Mouse (Mus musculus) heart, adult 18-20 months (tissue): Measurements from ENCODE around the gene Psmb10. TPM values are rescaled to one million over a fixed set of nuclear protein-coding genes. Genes with fewer than 3 reads are reported as not detected.

Source experiments
- DNase-seq, 2 experiments: peaks; one replicate each; pipeline ENCODE4 v3.0.0; 2021 to 2022; ENCODE audit warnings: mixed read lengths in 1 of 2
- total RNA-seq, 2 experiments: library from RNA; stranded (reverse); gene quantifications; 2 replicates each; pipeline ENCODE4 v1.2.3; 2021

Psmb10 gene
- total RNA-seq, 2 experiments from 2014 or later, result 72.5 to 92.1 TPM

DNA sequence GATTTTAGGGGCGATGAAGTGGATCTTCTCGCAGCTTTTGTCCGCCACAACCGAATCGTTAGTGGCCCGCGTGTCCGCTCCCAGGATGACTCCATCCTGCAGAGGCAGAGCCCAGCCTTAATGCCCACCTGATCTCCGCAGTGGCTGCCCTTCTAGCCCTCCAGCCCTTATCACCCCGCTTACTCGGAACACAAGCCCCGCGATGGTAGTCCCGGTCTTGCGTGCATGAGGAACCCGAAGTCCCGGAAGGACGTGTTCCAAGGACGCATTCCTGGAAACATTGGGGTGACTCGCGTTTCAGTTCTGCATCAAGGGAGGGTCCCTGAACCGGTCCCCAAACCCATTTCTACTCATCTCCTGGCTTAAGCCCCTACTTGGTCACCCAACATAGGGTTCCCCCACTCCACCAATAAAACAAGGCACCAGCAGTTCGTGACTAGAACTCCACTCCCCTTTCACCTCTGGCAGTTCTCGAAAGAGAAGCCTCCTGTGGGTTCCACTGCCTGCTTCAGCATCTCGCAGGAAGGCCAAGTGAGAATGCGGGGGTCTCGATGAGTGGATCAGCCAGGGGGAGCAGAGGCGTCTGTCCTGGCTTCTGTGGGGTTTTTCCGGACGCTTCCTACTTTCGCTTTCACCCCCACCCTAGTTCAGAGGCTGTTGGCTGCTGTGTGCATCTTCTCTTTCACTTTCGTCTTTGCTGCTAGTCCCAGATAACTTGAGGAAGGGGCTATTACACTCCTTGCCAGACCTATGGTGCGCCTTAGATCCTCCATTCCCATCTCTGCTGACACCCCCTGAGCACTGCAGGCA lies 543 bp downstream of the Psmb10 start:
- peak; percentile 77 to 79 for DNase-seq

DNA sequence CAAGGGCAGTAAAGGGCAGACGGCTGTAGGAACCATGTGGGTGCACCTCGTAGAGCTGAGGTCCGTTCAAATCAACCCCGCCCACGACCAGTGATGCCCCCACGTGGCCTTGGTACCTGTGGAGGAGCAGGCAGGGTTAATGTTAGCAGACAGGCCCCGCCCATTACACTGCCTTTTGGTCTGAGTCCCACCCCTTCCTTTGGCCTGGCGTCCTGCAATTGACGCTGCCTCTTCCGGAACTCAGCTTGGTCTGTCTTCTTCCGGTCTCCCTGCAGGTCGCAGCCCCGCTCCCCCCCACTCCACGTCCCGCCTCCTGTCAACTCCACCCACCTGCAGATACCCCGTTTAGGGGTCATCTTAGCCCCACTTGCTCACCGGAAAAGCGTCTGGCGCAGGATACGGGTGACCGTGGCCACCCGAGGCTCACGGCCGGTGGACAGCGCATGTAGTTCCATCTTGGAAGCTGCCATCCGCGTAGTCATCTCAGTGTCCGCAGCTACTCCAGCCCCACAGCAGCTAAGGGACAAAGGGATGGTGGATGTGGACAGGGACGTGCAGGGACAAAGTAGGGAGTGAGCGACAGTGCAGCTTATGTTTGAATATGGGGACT lies 1.3 kb downstream of the Psmb10 start:
- peak; percentile 91 to 96 for DNase-seq

DNA sequence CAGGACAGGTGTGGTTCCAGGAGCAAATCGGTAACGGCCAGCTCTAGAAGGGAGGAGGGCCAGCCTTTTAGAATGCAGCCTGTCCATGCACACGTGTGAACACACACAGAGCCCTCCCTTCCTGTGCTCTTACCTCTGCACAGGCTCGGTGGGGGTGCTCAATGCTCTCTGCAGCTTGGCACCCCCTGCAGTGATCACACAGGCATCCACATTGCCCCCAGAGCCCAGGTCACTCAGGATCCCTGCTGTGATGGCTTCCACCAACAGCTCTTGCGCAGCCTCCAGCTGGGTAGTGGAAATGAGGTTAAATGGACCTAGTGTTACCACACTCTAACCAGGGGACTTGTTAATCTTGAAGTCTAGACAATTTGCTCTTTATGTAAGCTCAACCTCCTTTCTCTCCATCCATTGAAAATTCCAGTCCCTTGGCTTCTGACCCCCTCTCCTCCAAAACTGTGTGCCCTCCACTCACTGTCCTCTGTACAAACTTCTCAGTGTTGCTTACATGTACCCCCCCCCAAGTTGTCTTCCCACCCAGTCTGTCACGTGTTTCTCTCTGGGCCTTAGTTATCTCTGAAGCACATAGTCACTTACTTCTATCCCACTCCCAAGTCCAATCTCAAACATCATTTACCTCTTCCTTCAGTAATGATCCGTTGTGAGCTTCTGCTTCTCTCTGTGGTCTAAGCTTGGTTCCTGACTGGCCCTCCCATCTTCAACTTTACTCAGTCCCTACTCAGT lies 2.2 kb downstream of the Psmb10 start:
- DNase-seq, result no peak

DNA sequence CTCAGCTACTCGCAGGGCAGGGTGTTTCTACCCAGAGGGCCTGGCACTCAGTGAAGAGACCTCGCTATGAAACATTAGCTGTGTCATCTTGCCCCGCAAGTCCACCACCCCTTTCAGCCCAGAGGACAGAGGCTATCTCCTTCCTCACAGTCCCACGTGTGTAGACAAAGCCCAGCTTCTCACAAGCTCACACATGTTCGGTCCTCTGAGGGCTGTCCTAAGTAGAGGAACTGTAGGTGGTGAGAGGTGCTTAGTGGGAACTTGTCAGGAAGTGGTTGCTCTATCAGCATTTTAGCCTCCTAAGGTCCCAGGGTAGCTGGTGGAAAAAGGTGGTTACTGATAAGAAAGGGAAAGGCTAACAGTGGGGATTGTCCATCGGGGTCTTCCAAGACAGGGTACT lies 3.1 kb downstream of the Psmb10 start:
- DNase-seq, result no peak

DNA sequence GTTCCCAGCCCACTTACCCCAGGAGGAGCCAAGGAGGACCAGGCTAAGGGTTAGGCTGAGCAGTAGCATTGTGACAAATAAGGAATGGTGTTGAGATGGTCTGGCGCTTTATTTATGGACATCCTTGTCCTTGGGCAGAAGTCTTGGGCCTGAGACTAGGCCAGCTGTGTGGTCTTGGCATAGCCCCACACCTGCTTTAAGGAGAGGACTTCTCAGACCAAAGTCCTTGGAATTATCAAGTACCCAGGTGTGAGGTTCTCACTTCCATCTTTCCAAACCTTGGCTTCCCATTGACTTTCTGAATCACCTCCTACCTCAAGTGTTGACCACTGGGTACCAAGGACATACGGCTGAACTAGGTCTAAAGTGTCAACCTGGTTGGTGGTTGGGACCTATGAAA lies 4.5 kb downstream of the Psmb10 start, which contains the start of gene Ctrl:
TSS of gene Ctrl (minus strand) at position 101 of the 400 bp plus-strand sequence.
- no peak for DNase-seq

DNA sequence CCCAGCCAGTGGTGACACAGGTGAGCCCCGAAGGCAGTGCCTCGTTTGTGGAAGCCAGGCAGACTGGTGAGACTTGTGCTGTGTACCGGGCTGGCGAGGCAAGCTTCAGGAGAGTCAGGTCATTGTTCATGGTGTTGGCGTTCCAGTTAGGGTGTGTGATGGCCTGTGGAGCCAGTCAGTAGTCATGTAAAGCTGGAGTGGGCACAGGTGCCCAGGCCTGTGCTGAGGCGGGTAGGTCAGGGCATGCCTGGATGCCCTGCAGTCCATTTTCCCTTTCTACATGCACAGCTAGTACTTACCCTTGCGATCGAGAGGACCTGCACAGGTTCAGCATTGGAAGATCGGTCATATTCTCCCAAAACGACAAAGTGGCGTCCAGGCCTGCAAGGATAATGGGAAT lies 5.7 kb downstream of the Psmb10 start:
- DNase-seq, result no peak

DNA sequence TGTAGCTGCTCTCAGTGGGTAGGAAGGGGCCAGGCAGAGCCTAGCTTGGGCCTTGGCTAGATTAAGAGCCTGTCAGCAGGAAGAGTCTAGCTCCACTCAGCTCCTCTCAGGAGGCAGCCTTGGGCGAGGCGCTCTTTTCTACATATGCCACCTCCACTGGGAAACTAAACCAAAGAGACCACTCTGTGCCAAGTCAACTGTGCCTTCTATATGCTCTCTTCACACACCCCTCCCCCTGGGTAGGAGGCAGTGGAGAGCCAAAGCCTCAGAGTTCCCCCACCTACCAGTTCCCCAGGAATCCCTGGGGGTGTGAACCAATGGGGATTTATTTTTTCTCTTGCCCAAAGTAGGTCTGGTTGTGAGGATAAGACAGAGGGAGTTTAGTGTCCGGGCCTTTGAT lies 7.0 kb downstream of the Psmb10 start:
- no peak for DNase-seq

DNA sequence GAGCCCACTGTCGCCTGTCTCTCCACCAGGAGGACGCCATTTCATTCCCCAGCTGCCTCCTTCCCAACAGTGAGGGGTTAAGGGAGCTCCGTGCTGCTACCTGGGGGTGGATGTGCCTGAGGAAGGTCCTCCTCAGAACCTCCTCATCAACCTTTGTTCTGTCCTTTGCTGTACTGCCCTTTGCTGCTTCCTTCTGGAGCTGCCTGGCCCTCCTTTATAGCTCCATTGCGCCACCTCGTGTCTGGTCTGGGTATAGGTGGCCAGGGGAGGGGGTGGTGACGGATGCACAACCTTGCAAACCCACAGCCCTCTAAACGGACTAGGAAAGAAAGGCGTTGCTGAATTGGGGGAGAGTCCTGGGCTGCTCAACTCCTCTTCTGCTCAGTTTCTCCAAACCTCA lies 7.6 kb downstream of the Psmb10 start:
- peak; percentile 82 to 94 for DNase-seq

DNA sequence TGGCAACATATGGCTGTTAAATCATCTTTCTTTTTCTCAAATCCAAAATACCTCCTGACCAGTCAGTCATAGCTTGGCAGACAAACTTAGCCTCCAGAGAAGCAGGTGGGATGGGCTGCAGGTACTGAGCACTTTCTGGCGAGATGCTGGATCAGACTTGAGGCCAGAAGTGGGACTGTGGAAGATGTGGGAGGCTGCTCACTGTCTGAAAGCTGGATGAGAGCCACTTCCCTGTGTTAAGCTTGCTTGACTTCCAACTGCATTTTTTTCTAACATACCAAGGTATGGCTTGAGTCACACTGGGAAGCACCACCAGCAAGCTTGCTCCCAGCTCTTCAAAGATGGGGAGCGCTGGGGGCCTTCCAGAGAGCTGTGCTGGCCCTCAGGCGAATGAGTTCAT lies 13.1 kb downstream of the Psmb10 start:
- DNase-seq, result no peak

DNA sequence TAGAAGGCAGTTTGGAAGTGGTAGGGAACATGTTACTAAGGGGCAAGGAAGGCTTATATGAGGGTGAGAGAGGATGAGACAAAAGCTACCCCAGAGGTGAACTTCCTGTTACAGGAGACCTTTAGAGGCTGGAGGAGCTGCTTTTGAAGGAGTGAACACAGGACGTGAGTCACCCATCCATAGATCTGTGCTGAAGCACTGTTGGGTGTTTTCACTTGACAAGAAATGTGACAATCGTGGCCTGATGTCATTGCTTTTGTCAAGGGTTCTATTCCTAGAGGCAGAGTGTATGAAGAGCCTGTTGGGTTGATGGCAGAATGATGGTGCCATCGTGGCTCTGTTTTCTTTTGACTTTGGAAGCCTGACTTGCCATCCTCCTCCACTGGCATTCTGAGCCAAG lies 18.9 kb downstream of the Psmb10 start:
- DNase-seq, result no peak

DNA sequence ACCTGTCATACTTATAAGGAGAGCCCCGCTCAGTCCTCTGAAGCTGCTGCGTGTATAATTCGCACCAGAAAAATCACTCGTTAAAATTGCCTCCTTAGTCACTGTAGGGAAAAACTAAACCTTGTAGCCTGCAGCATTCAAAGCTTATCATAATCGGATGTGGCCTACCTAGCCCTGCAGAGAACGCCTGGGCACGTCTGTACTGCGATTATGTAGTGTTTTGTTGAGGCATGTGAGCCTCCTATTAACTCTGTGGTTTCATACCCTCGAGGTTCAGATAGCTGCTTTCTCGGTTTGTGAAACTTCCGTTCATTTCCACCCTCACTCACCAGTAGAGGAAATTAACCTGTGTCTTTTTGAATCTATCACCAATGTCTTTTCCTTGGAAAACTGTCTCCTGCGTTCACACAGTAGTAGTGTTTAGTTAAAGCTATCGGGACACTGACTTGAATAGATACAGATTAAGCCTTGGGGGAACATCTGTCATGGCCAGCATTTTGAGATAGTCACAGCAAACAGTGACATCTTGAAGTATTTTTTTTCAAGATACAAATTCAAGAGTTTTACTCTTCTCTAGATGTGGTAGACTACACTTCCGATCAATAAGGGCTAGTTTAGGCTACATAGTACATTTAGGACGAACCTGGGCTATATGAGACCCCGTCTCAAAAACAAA lies 37.2 kb downstream of the Psmb10 start:
- DNase-seq, result no peak

DNA sequence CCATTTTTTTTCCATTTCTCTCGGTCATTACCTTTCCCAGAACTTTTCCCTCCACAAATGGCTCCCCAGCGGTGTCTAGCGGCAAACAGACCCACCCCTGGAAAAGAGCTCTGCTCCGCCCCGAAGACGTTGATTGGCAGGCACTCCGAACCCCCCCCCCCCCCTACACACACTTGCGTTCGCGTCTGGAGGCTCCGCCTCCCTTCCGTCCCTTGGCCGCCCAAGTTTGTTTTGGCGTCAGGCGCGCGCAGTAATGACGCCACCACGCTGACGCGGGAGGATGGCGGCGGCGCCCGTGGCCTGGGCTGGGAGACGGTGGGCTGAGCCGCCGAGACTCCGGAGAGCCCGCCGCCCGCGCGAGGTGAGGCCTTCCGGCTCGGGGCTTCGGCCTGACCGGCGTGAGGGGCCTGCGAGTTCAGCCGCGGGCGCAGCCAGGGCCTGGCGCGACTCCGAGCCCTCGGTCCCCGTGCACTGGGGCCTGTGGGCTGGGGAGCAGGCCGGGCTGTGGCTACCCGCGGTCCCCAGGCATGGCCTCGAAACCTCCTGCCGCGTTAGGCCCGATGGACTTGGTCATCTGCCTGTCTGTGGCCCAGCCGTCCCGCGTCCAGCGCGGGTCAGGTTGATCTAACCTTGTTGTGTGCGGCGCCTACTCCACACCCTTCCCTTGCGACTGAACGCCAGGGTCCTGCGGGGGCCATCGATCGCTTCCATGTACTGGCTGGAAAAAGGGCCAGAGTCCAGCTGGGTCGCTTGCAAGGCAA lies 37.9 kb downstream of the Psmb10 start, which contains the start of gene Pskh1:
TSS of gene Pskh1 (plus strand) at position 262 of the 761 bp plus-strand sequence.
- DNase-seq, result peak; percentile 94 to 95

DNA sequence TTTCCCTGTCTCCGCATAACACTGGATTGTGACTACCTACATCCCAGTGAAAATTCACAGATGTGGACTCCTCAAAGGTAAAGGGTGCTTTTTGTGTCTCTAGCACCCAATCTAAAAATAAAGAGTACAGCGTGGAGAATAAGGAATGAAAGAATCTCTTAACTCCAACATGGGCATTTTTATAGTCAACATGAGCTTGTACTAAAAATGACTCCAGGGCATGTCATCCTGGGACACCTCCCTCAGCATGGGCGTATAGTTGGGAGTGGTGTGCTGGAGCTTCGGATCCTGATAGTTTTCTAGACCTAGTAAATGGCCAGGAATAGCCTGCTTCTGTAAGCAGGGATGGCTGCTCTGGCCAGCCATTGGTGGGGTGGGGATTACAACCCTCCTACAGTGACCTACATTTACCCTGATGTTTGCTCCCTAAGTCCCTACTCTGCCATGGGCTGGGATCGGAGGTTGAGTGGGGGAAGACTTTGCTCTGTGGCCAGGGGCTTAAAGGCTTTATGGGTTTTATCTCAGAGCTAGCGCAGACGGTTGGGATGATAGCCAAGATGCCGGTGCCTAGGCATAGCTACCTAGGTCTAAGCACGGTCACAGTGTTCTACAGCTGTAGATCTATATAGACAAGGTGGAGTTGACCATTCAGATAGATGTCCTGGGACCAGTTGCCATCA lies 40.3 kb downstream of the Psmb10 start:
- DNase-seq, result no peak

DNA sequence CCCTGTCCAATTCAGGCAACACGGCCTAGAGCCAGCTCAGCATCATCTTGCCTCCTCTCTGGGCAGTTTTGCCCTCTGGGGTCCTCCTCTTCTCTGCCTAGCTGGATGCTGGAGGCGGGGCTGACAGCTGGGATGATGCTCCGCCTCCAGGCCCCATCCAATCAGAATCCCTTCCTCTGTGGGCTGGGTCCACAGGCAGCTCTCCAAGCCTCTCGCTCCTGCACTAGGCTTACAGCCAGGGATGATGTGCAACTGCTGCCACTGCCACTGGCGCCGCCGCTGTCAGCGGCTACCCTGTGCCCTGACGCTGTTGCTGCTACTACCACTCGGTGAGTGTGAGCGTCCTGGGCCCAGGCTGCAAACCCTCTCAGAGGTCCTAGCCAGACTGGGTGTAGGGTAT lies 44.9 kb downstream of the Psmb10 start, which contains the start of gene Nrn1l:
TSS of gene Nrn1l (plus strand) at position 229 of the 400 bp plus-strand sequence.
- peak; percentile 72 to 81 for DNase-seq

DNA sequence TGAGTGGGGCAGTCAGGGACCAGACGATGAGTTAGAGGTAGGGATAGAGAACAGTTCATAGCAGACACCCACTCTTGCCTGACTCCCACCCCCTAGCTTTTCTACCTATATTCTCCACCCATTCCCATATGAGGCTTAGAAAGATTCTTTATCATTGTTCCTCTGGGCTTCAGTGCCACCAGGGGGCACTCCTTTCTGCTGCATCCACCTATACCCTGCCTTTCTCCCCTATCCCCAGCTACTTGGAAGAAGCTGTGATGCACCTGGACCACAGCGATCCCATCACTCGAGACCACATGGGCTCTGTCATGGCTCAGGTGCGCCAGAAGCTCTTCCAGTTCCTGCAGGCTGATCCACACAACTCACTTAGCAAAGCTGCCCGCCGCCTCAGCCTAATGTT lies 45.8 kb downstream of the Psmb10 start:
- no peak for DNase-seq

DNA sequence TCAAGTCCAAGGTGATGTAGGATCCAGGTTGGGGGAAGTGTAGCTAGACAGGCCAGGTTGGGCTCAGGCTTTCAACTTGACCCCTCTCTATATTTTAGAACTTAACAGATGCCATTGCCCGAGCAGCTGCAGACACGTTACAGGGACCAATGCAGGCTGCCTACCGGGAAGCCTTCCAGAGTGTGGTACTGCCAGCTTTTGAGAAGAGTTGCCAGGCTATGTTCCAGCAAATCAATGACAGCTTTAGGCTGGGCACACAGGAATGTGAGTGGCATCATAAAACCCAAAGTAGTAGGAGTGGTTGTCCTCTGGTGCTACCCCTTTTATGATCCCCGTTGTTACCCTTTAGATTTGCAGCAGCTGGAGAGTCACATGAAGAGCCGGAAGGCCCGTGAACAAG lies 47.4 kb downstream of the Psmb10 start:
- DNase-seq, result peak; percentile 62 to 73

DNA sequence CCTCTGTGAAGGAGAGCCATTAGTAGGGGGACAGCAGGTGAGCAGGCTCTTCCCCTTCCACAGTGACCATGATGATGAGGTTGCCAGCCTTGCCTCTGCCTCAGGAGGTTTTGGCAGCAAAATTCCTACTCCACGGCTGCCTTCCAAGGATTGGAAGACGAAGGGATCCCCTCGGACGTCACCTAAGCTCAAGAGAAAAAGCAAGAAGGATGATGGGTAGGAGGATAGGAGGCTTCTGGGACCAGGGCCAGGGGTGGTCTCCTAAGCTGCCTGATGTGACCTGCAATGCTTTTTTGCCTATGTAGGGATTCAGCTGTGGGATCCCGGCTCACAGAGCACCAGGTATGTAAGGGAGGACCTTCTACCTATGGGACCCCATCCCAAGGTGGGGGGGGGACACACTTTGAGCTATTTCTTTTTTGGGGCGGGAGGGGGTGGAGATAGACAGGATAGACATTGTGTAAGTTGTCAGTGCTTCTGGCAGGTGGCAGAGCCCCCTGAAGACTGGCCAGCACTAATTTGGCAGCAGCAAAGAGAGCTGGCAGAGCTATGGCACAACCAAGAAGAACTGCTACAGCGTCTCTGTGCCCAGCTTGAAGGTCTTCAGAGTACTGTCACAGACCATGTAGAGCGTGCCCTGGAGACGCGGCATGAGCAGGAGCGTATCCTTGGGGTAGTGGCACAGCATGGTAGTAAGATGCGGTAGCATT lies 48.3 kb downstream of the Psmb10 start:
- no peak for DNase-seq
